Comparison of ENCODE assay signal across 9 mouse cellular contexts in genomic region chr1:62591296-62592031, GRCm38 (mm10).
DNase-seq lines count a peak whose midpoint lies in the region; ATAC-seq lines count a peak whose summit lies in the region.
"Had no signal": no experiment of that assay in that cellular context is flagged by ENCODE, and none has a peak within 500 bp of the region (broad histone marks: within the 10 kb centered on the region; RNA-seq: fewer than 3 reads in every experiment).

No protein-coding gene starts in this region.

- no peaks in the 10 kb centered on the region for H3K36me3 ChIP-seq in forebrain, embryonic 11.5 days (ENCODE audit: control insufficient read depth, insufficient read depth, low read length)
- no peaks in the 10 kb centered on the region for H3K36me3 ChIP-seq in forebrain, embryonic 16.5 days (ENCODE audit: control insufficient read depth, insufficient read depth)
- H3K36me3 ChIP-seq in embryonic facial prominence, embryonic 10.5 days (replicated peaks) = no peaks in the 10 kb centered on the region
- H3K36me3 ChIP-seq in hindbrain, embryonic 15.5 days = no peaks in the 10 kb centered on the region
- H3K36me3 ChIP-seq: embryonic facial prominence, embryonic 13.5 days had no signal

- no peaks in the 10 kb centered on the region for H3K27me3 ChIP-seq in forebrain, embryonic 11.5 days (ENCODE audit: control insufficient read depth, insufficient read depth, low read length)
- H3K27me3 ChIP-seq in forebrain, embryonic 16.5 days (replicated peaks; ENCODE audit: control insufficient read depth, insufficient read depth, low read length) = no peaks in the 10 kb centered on the region
- H3K27me3 ChIP-seq in embryonic facial prominence, embryonic 10.5 days (replicated peaks; ENCODE audit: low read depth, poor library complexity, severe bottlenecking) = no peaks in the 10 kb centered on the region
- H3K27me3 ChIP-seq in hindbrain, embryonic 15.5 days = no peaks in the 10 kb centered on the region
- H3K27me3 ChIP-seq: embryonic facial prominence, embryonic 13.5 days had no signal

- H3K4me2 ChIP-seq in forebrain, embryonic 11.5 days (ENCODE audit: low read depth, low read length, severe bottlenecking) = no peak overlapping the region
- H3K4me2 ChIP-seq in forebrain, embryonic 16.5 days (ENCODE audit: low read length) = no peak overlapping the region
- H3K4me2 ChIP-seq in hindbrain, embryonic 15.5 days = no peak overlapping the region
- H3K4me2 ChIP-seq: embryonic facial prominence, embryonic 13.5 days had no signal

- ATAC-seq in forebrain, embryonic 11.5 days (replicated peaks; ENCODE audit: low FRiP score) = no peak
- no peak for ATAC-seq in forebrain, embryonic 16.5 days
- peak; percentile 56; the same call in 1 of the 2 replicates for ATAC-seq in hindbrain, embryonic 15.5 days (ENCODE audit: low FRiP score, low read depth)

- no peaks in the 10 kb centered on the region for H3K9me3 ChIP-seq in forebrain, embryonic 11.5 days (ENCODE audit: control insufficient read depth, low read length)
- H3K9me3 ChIP-seq in forebrain, embryonic 16.5 days (ENCODE audit: control insufficient read depth, low read length) = no peaks in the 10 kb centered on the region
- H3K9me3 ChIP-seq in embryonic facial prominence, embryonic 10.5 days = no peaks in the 10 kb centered on the region
- H3K9me3 ChIP-seq in hindbrain, embryonic 15.5 days = no peaks in the 10 kb centered on the region
- H3K9me3 ChIP-seq: embryonic facial prominence, embryonic 13.5 days had no signal

- H3K4me1 ChIP-seq in forebrain, embryonic 11.5 days (replicated peaks; ENCODE audit: control insufficient read depth, insufficient read depth, low read length) = no peaks in the 10 kb centered on the region
- H3K4me1 ChIP-seq in forebrain, embryonic 16.5 days (replicated peaks; ENCODE audit: control insufficient read depth, insufficient read depth, low read length) = no peaks in the 10 kb centered on the region; the same call in 1 of the 2 replicates
- H3K4me1 ChIP-seq in embryonic facial prominence, embryonic 10.5 days = peaks cover 44% of the 10 kb centered on the region
- peaks cover 13% of the 10 kb centered on the region; the same call in 1 of the 2 replicates for H3K4me1 ChIP-seq in hindbrain, embryonic 15.5 days (replicated peaks)

- no peak overlapping the region for H3K27ac ChIP-seq in forebrain, embryonic 11.5 days (ENCODE audit: low read depth, low read length)
- no peak overlapping the region for H3K27ac ChIP-seq in forebrain, embryonic 16.5 days (ENCODE audit: low read length)
- peak overlapping the region; percentile 55 for H3K27ac ChIP-seq in embryonic facial prominence, embryonic 10.5 days (replicated peaks)
- H3K27ac ChIP-seq in hindbrain, embryonic 15.5 days (replicated peaks) = no peak overlapping the region
- H3K27ac ChIP-seq: embryonic facial prominence, embryonic 13.5 days had no signal

- 71% methylated on average over 6 of the region's 6 CpGs for WGBS in forebrain, embryonic 11.5 days
- 63% methylated on average over 6 of the region's 6 CpGs for WGBS in forebrain, embryonic 16.5 days
- WGBS in embryonic facial prominence, embryonic 10.5 days = 54% methylated on average over 6 of the region's 6 CpGs
- WGBS in hindbrain, embryonic 15.5 days = 32% methylated on average over 6 of the region's 6 CpGs

- peak; percentile 53 for DNase-seq in forebrain, embryonic 11.5 days (ENCODE audit: low spot score)
- peak; percentile 40 for DNase-seq in embryonic facial prominence, embryonic 10.5 days (ENCODE audit: low spot score)
- peak; percentile 19 for DNase-seq in lung, postnatal 36 days
- no peak for DNase-seq in right cerebral cortex, postnatal 36 days (ENCODE audit: low spot score in 2 of 2)
- no peak for DNase-seq in layer of hippocampus, adult 9-10 months (ENCODE audit: low spot score)
- no peak for DNase-seq in thymus, postnatal 10 days (ENCODE audit: low spot score in 2 of 2)

- no peak overlapping the region for H3K9ac ChIP-seq in forebrain, embryonic 11.5 days (ENCODE audit: low read length)
- H3K9ac ChIP-seq in forebrain, embryonic 16.5 days (replicated peaks; ENCODE audit: low read depth, low read length) = no peak overlapping the region
- H3K9ac ChIP-seq in hindbrain, embryonic 15.5 days = no peak overlapping the region
- H3K9ac ChIP-seq: embryonic facial prominence, embryonic 13.5 days had no signal

- H3K4me3 ChIP-seq in forebrain, embryonic 11.5 days (ENCODE audit: low read depth, low read length) = no peak overlapping the region
- H3K4me3 ChIP-seq in forebrain, embryonic 16.5 days (replicated peaks; ENCODE audit: low read length) = no peak overlapping the region
- no peak overlapping the region for H3K4me3 ChIP-seq in embryonic facial prominence, embryonic 10.5 days
- H3K4me3 ChIP-seq in hindbrain, embryonic 15.5 days = no peak overlapping the region
- H3K4me3 ChIP-seq: embryonic facial prominence, embryonic 13.5 days had no signal

Comparison
In these comparisons a context has a peak if more than half of its experiments do, and no peak if none do; other contexts are left out.
1. DNase-seq: peak in forebrain, embryonic 11.5 days (single experiment), embryonic facial prominence, embryonic 10.5 days (single experiment) and lung, postnatal 36 days (single experiment); none in right cerebral cortex, postnatal 36 days (0 of 2), layer of hippocampus, adult 9-10 months (single experiment) and thymus, postnatal 10 days (0 of 2).